Mouse (Mus musculus) stomach, postnatal 0 days (tissue): ENCODE data around the gene Wdr54. TPM values are rescaled to one million over a fixed set of nuclear protein-coding genes. Genes with fewer than 3 reads are reported as not detected.

ENCODE experiments used
- ATAC-seq: fragments of 200-750 bp; cut with Nextera tagmentation; 2 replicates; pipeline ENCODE4 v1.8.0; 2017; ENCODE audit not compliant: low FRiP score, low TSS enrichment
- DNase-seq: peaks from one replicate; pipeline ENCODE4 v3.0.0-alpha.2; 2016; ENCODE audit warnings: low spot score
- H3K27ac ChIP-seq: fragments of 300-500 bp; sonication (generic); replicated peaks from 2 replicates; pipeline ENCODE4 v1.5.1; 2014; ENCODE audit warnings: mild to moderate bottlenecking, control low read depth
- H3K27me3 ChIP-seq: fragments of 300-500 bp; sonication (generic); 2 replicates; pipeline ENCODE4 v1.6.1; 2014; ENCODE audit warnings: low read length; ENCODE audit not compliant: control insufficient read depth, insufficient read depth
- H3K36me3 ChIP-seq: fragments of 300-500 bp; sonication (generic); 2 replicates; pipeline ENCODE4 v1.6.1; 2014; ENCODE audit warnings: low read length, mixed read lengths; ENCODE audit not compliant: control insufficient read depth, insufficient read depth
- H3K4me1 ChIP-seq: fragments of 300-500 bp; sonication (generic); replicated peaks from 2 replicates; pipeline ENCODE4 v1.6.1; 2014; ENCODE audit warnings: antibody characterized with exemption; ENCODE audit not compliant: control insufficient read depth, insufficient read depth
- H3K4me2 ChIP-seq: fragments of 300-500 bp; sonication (generic); replicated peaks from 2 replicates; pipeline ENCODE4 v1.6.1; 2014; ENCODE audit warnings: low read depth, mild to moderate bottlenecking, control low read depth, moderate library complexity
- H3K4me3 ChIP-seq: fragments of 300-500 bp; sonication (generic); 2 replicates; pipeline ENCODE4 v1.5.1; 2014; ENCODE audit warnings: low read depth, low read length, control low read depth
- H3K9ac ChIP-seq: fragments of 300-500 bp; sonication (generic); 2 replicates; pipeline ENCODE4 v1.6.1; 2014; ENCODE audit warnings: mild to moderate bottlenecking, low read length, control low read depth, mixed read lengths
- H3K9me3 ChIP-seq: fragments of 300-500 bp; sonication (generic); 2 replicates; pipeline ENCODE4 v1.6.1; 2016; ENCODE audit warnings: low read length; ENCODE audit not compliant: control insufficient read depth
- CTCF ChIP-seq: IDR thresholded peaks from 2 replicates; pipeline ENCODE4 v1.5.1; 2016; ENCODE audit warnings: antibody characterized with exemption, low read depth, mild to moderate bottlenecking, moderate library complexity
- EP300 ChIP-seq: optimal IDR thresholded peaks from 2 replicates; pipeline ENCODE3; 2016; ENCODE audit warnings: antibody characterized with exemption
- WGBS: fragments of 180-500 bp; shearing (Covaris S2); extraction: QIAGEN DNeasy Blood & Tissue Kit; methylation state at CpG from one replicate; pipeline ENCODE4 v1.1.7; 2014; 5-methylcytosine and 5-hydroxymethylcytosine counted together
- polyA plus RNA-seq: library from polyadenylated mRNA; unstranded; fragments of >200 nt; fragmentation: Nextera tagmentation; extraction: Ambion mirVana; gene quantifications from 2 replicates; pipeline ENCODE4 v1.2.1, GENCODE M21; 2015

Gene Wdr54
- polyA plus RNA-seq, 1 experiment from 2014 or later, result 1.6 TPM

GRCm38 (mm10) chr6:83137576-83137950 lies 18.6 kb downstream of the Wdr54 start:
- DNase-seq (peak; percentile 92), ATAC-seq (peak; percentile 73)
- Histone ChIP-seq H3K27me3 (no peaks in the 10 kb centered on the region), H3K4me2 (peak overlapping the region; percentile 89), H3K36me3 (no peaks in the 10 kb centered on the region), H3K9me3 (no peaks in the 10 kb centered on the region), H3K9ac (peak overlapping the region; percentile 89), H3K27ac (peak overlapping the region; percentile 99), H3K4me3 (peak overlapping the region; percentile 57), H3K4me1 (peaks cover 6% of the 10 kb centered on the region)
- no peak for TF ChIP-seq EP300
- peak; percentile 23 for TF ChIP-seq CTCF
- WGBS, result 0% methylated on average over 12 of the region's 12 CpGs

DNA sequence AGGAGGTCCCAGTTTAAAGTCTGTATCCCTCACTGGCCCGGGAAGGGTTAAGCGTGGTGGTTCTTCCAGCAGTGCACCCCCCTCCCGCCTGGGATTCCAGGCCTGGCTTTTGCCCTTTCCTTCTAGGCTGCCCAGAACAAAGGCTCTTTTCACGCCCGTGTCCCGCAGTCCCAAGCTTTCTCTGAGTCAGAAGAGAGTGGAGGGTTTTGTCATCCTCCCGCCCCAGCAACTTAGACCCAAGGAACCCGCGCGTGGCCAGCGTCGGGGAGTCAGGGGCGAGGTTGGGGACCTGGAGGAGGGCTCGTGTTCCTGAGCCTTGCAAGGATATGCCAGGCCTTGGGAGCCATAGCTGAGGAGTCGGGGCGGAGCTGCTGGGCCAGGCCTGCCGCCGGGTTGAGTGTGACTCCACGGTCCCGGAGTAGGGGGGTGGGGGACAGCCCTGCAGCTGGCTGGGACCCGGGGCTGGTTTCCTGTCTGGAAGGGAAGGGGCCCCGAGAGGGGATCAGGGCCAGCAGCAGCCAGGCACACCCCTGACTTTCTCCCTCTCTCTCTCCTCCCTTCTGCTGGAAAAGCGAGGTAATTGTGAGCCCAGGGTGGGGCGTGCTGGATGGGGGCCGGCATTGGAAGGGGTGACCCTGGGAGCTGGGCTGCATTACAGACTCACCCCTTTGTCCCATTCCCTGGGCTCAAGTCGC lies 19.2 kb downstream of the Wdr54 start:
- Histone ChIP-seq H3K4me3 (peak overlapping the region; percentile 57), H3K4me1 (peaks cover 2% of the 10 kb centered on the region), H3K27ac (peak overlapping the region; percentile 99), H3K27me3 (no peaks in the 10 kb centered on the region), H3K9me3 (no peaks in the 10 kb centered on the region), H3K36me3 (no peaks in the 10 kb centered on the region), H3K9ac (peak overlapping the region; percentile 89), H3K4me2 (peak overlapping the region; percentile 89)
- TF ChIP-seq CTCF (no peak), EP300 (no peak)
- DNase-seq (peak; percentile 86), ATAC-seq (peak; percentile 76)
- under 1% methylated on average over 23 of the region's 26 CpGs for WGBS

- Histone ChIP-seq H3K9me3 (no peaks in the 10 kb centered on the region), H3K4me3 (peak overlapping the region; percentile 57), H3K4me1 (peaks cover 2% of the 10 kb centered on the region), H3K9ac (peak overlapping the region; percentile 89), H3K4me2 (peak overlapping the region; percentile 89), H3K27me3 (no peaks in the 10 kb centered on the region), H3K36me3 (no peaks in the 10 kb centered on the region), H3K27ac (peak overlapping the region; percentile 99)
- peak; percentile 26; the same call in 1 of the 2 replicates for ATAC-seq
- 23% methylated on average over 5 of the region's 5 CpGs for WGBS
- DNase-seq, result peak; percentile 37
- TF ChIP-seq CTCF (no peak), EP300 (no peak)
These were observed 19.8 kb downstream of the Wdr54 start for GRCm38 (mm10) chr6:83136291-83136880.

- Histone ChIP-seq H3K4me2 (peak overlapping the region; percentile 89), H3K27me3 (no peaks in the 10 kb centered on the region), H3K9ac (peak overlapping the region; percentile 89), H3K4me1 (peaks cover 2% of the 10 kb centered on the region), H3K27ac (peak overlapping the region; percentile 99), H3K4me3 (peak overlapping the region; percentile 57), H3K36me3 (no peaks in the 10 kb centered on the region), H3K9me3 (no peaks in the 10 kb centered on the region)
- ATAC-seq, result 0 out of 2 replicates have a peak, but pooled peaks have one; percentile 8
- 5% methylated on average over 36 of the region's 37 CpGs for WGBS
- TF ChIP-seq EP300, result no peak
- no peak for TF ChIP-seq CTCF
- peak; percentile 80 for DNase-seq
These were observed 20.5 kb downstream of the Wdr54 start for GRCm38 (mm10) chr6:83135571-83136161.

DNA sequence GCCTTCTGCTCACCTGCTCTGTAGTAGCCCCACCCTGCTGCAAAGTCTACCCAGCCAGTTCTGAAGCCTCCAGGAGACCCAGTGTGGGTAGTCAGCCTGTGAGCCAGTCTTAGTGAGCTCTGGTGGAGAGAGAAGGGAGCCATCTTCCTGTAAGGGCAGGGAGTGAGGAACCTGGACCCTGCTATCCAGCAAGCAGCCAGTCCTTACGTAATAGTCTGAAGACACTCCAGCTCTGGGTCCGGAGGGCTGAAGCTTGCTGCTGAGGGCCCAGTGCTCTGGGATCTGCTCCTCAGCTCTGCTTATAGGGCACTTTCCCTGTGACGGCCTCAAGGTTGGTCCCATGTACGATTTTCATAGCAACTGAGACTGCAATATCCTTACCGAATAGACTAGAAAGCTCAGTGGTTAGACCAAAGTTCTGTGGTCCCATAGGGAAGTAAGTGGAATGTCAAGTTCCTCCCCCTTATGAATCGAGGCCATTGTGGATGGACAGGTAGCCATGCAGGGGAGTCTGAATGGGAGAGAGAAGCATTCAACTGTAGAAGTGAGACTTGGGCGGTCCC lies 21.2 kb downstream of the Wdr54 start, which contains the start of gene Rtkn:
TSS of gene Rtkn (plus strand) at position 513 of the 563 bp plus-strand sequence.
- Histone ChIP-seq H3K36me3 (no peaks in the 10 kb centered on the region), H3K27ac (peak within 1 kb of the TSS; percentile 99), H3K9me3 (no peaks in the 10 kb centered on the region), H3K4me1 (peaks cover 2% of the 10 kb centered on the region), H3K9ac (peak within 1 kb of the TSS; percentile 89), H3K4me3 (peak within 1 kb of the TSS; percentile 57), H3K4me2 (peak within 1 kb of the TSS; percentile 89), H3K27me3 (no peaks in the 10 kb centered on the region)
- 53% methylated on average over 7 of the region's 7 CpGs for WGBS
- ATAC-seq (no peak), DNase-seq (peak; percentile 50)
- TF ChIP-seq EP300 (no peak), CTCF (no peak)
